Mouse (Mus musculus) brain, embryonic 14.5 days (tissue): ENCODE measurements at regions not wholly inside any gene's neighbourhood (a gene's known extent, or its start where the extent isn't known, plus 50 kb on each side); places are given as distances from the start of the nearest gene placed in this dataset.

Experiments used
- DNase-seq: peaks from one replicate; pipeline ENCODE4 v3.0.0-alpha.2; 2011; ENCODE audit warnings: low read depth
- CTCF ChIP-seq: fragments of 200-500 bp; IDR thresholded peaks from 2 replicates; pipeline ENCODE4 v1.5.1; 2012; ENCODE audit warnings: inconsistent platforms, mild to moderate bottlenecking, moderate library complexity, borderline replicate concordance; ENCODE audit not compliant: insufficient read depth, insufficient read length; ENCODE audit errors: extremely low read depth
- POLR2A ChIP-seq: fragments of 200-500 bp; IDR thresholded peaks from 2 replicates; pipeline ENCODE4 v1.6.1; 2012; ENCODE audit warnings: mild to moderate bottlenecking, inconsistent platforms, borderline replicate concordance; ENCODE audit not compliant: poor library complexity, insufficient read depth, insufficient read length, severe bottlenecking; ENCODE audit errors: extremely low read depth

- peak; percentile 71 for DNase-seq
- TF ChIP-seq CTCF: no peak
- TF ChIP-seq POLR2A: no peak
These were observed 72.6 kb upstream of the Btbd3 start for GRCm38 (mm10) chr2:138183722-138184121.

- TF ChIP-seq CTCF (no peak), POLR2A (no peak)
- no peak for DNase-seq
These were observed 71.5 kb upstream of the Btbd3 start for GRCm38 (mm10) chr2:138184866-138185265.

DNA sequence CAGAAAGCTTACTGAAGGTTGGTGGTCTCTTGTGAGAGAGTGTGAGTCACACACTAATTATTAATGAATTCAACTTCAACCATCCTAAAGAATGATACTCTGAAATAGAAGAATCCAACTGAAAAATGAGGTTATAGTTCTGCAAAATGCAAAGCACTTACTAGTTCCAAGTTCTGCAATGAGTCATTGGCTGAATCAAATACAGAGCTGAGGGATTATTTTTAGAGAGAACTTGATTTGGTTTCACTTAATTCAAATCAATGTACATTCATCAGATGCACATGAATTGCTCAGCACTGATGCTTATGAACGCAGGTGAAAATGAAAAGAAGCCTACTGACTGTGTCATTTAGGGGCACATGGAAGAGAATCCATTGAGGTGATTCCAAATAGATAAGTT lies 69.7 kb upstream of the Btbd3 start:
- DNase-seq: no peak

DNA sequence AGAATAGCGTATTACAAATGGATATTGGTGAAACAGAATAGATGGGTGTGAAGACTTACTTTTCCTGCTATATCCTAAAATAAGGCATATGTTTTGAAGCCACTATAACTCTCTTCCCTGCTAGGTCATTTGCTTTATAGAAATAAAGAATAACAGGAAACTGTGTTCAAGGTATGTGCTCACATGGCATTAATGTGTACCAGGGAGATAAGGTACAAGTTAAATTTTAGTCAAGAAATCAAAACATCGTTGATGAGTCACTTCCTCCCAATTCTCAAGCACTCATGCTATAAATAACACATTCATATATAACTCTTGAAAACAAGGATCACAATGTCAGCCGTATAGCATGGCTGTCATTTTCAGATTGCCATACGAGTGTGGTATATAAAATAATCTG lies 62.8 kb upstream of the Btbd3 start:
- TF ChIP-seq CTCF: no peak
- TF ChIP-seq POLR2A: no peak
- DNase-seq: no peak

More for the DNA sequence above, 69.7 kb upstream of the Btbd3 start:
- TF ChIP-seq CTCF: no peak

- no peak for DNase-seq
- TF ChIP-seq CTCF (no peak), POLR2A (no peak)
These were observed 57.3 kb upstream of the Btbd3 start for GRCm38 (mm10) chr2:138199016-138199415.
